Mouse (Mus musculus) liver, postnatal 0 days (tissue): ENCODE results near the gene Prlhr.

ENCODE experiments used
- CTCF ChIP-seq: sonication (generic); IDR thresholded peaks from 2 replicates; pipeline ENCODE4 v1.5.1; 2016; ENCODE audit warnings: antibody characterized with exemption, low read depth
- EP300 ChIP-seq: IDR thresholded peaks from 2 replicates; pipeline ENCODE4 v1.6.1; 2016; ENCODE audit warnings: antibody characterized with exemption, low read depth, mild to moderate bottlenecking

- TF ChIP-seq CTCF (no peak), EP300 (no peak)
These were observed 27.6 kb downstream of the Prlhr start for GRCm38 (mm10) chr19:60440531-60440930.
